Mouse (Mus musculus): ENCODE measurements at regions not wholly inside any gene's neighbourhood (a gene's known extent, or its start where the extent isn't known, plus 50 kb on each side); places are given as distances from the start of the nearest gene placed in this dataset.

GRCm38 (mm10) chr12:107251981-107252380, 236.5 kb upstream of the 3110018I06Rik start:
- DNase-seq (ENCODE audit: low spot score): no peak

- no peak for DNase-seq (ENCODE audit: low spot score)
Observed at GRCm38 (mm10) chr12:107262076-107262475, 226.4 kb upstream of the 3110018I06Rik start.

GRCm38 (mm10) chr12:107262516-107262915, 225.9 kb upstream of the 3110018I06Rik start:
- DNase-seq (ENCODE audit: low spot score): no peak

GRCm38 (mm10) chr12:107266696-107267095, 221.7 kb upstream of the 3110018I06Rik start:
- no peak for DNase-seq (ENCODE audit: low spot score)

- DNase-seq (ENCODE audit: low spot score): no peak
Observed at GRCm38 (mm10) chr12:107285622-107286021, 202.8 kb upstream of the 3110018I06Rik start.

GRCm38 (mm10) chr12:107291377-107291776, 197.1 kb upstream of the 3110018I06Rik start:
- DNase-seq (ENCODE audit: low spot score): no peak

GRCm38 (mm10) chr12:107307094-107307740, 181.2 kb upstream of the 3110018I06Rik start:
- DNase-seq (ENCODE audit: low spot score): no peak

GRCm38 (mm10) chr12:107315446-107315845, 173.0 kb upstream of the 3110018I06Rik start:
- DNase-seq (ENCODE audit: low spot score): no peak

GRCm38 (mm10) chr12:107322861-107323260, 165.6 kb upstream of the 3110018I06Rik start:
- DNase-seq (ENCODE audit: low spot score): no peak

GRCm38 (mm10) chr12:107326101-107326500, 162.3 kb upstream of the 3110018I06Rik start:
- no peak for DNase-seq (ENCODE audit: low spot score)

- DNase-seq (ENCODE audit: low spot score): no peak
Observed at GRCm38 (mm10) chr12:107327107-107327770, 161.2 kb upstream of the 3110018I06Rik start.

- no peak for DNase-seq (ENCODE audit: low spot score)
Observed at GRCm38 (mm10) chr12:107328986-107329385, 159.4 kb upstream of the 3110018I06Rik start.

- DNase-seq (ENCODE audit: low spot score): no peak
Observed at GRCm38 (mm10) chr12:107334366-107334765, 154.1 kb upstream of the 3110018I06Rik start.

GRCm38 (mm10) chr12:107335106-107335505, 153.3 kb upstream of the 3110018I06Rik start:
- no peak for DNase-seq (ENCODE audit: low spot score)

- DNase-seq (ENCODE audit: low spot score): no peak
Observed at GRCm38 (mm10) chr12:107338758-107339157, 149.7 kb upstream of the 3110018I06Rik start.

GRCm38 (mm10) chr12:107356211-107356610, 132.2 kb upstream of the 3110018I06Rik start:
- DNase-seq (ENCODE audit: low spot score): no peak

GRCm38 (mm10) chr12:107356974-107357373, 131.5 kb upstream of the 3110018I06Rik start:
- no peak for DNase-seq (ENCODE audit: low spot score)

- no peak for DNase-seq (ENCODE audit: low spot score)
Observed at GRCm38 (mm10) chr12:107360511-107360910, 127.9 kb upstream of the 3110018I06Rik start.

- no peak for DNase-seq (ENCODE audit: low spot score)
Observed at GRCm38 (mm10) chr12:107361606-107362005, 126.8 kb upstream of the 3110018I06Rik start.

- DNase-seq (ENCODE audit: low spot score): no peak
Observed at GRCm38 (mm10) chr12:107362120-107362519, 126.3 kb upstream of the 3110018I06Rik start.

- DNase-seq (ENCODE audit: low spot score): no peak
Observed at GRCm38 (mm10) chr12:107372254-107372653, 116.2 kb upstream of the 3110018I06Rik start.

- no peak for DNase-seq (ENCODE audit: low spot score)
Observed at GRCm38 (mm10) chr12:107392050-107392795, 96.2 kb upstream of the 3110018I06Rik start.

GRCm38 (mm10) chr12:107394467-107394866, 94.0 kb upstream of the 3110018I06Rik start:
- no peak for DNase-seq (ENCODE audit: low spot score)

Measured in ovary, postnatal 14 days (tissue).